Mouse (Mus musculus): ENCODE measurements around the gene Shisa8. TPM values are rescaled to one million over a fixed set of nuclear protein-coding genes. Genes with fewer than 3 reads are reported as not detected.

The Shisa8 gene
- total and polyA plus RNA-seq, 3 experiments, result 0.69 to 2.5 TPM; not detected in 1

- no peak for DNase-seq
Observed at GRCm38 (mm10) chr15:82181131-82181530, 31.5 kb downstream of the Shisa8 start.

GRCm38 (mm10) chr15:82177743-82178290 lies 34.8 kb downstream of the Shisa8 start:
- DNase-seq, result no peak

- DNase-seq, result peak; percentile 57
Observed at GRCm38 (mm10) chr15:82175091-82175490, 37.5 kb downstream of the Shisa8 start.

GRCm38 (mm10) chr15:82172648-82173047 lies 40.0 kb downstream of the Shisa8 start:
- DNase-seq, result no peak

- no peak for DNase-seq
Observed at GRCm38 (mm10) chr15:82170437-82171377, 41.9 kb downstream of the Shisa8 start.

GRCm38 (mm10) chr15:82169671-82170070 lies 42.9 kb downstream of the Shisa8 start:
- no peak for DNase-seq

GRCm38 (mm10) chr15:82167201-82168168 lies 45.1 kb downstream of the Shisa8 start:
- DNase-seq, result no peak

GRCm38 (mm10) chr15:82166240-82167100 lies 46.1 kb downstream of the Shisa8 start:
- DNase-seq, result no peak

GRCm38 (mm10) chr15:82165332-82166239 lies 47.0 kb downstream of the Shisa8 start:
- DNase-seq, result peak; percentile 63

GRCm38 (mm10) chr15:82164496-82164895 lies 48.1 kb downstream of the Shisa8 start:
- DNase-seq, result no peak

GRCm38 (mm10) chr15:82164061-82164399 lies 48.6 kb downstream of the Shisa8 start:
- no peak for DNase-seq

GRCm38 (mm10) chr15:82163356-82164060 lies 49.1 kb downstream of the Shisa8 start:
- no peak for DNase-seq

- DNase-seq, result no peak
Observed at GRCm38 (mm10) chr15:82161965-82162600, 50.5 kb downstream of the Shisa8 start.

GRCm38 (mm10) chr15:82160731-82161640 lies 51.6 kb downstream of the Shisa8 start:
- no peak for DNase-seq

GRCm38 (mm10) chr15:82159471-82159870 lies 53.1 kb downstream of the Shisa8 start:
- DNase-seq, result no peak

- DNase-seq, result no peak
Observed at GRCm38 (mm10) chr15:82158243-82159035, 54.2 kb downstream of the Shisa8 start.

GRCm38 (mm10) chr15:82156902-82157301 lies 55.7 kb downstream of the Shisa8 start:
- DNase-seq, result no peak

All from adrenal gland, adult 2 months (tissue).